Mouse (Mus musculus): Measurements from ENCODE around the gene Arhgap22.
A peak's percentile ranks its signal among the peaks of the same experiment; 100 is the strongest.

The Arhgap22 gene

DNA sequence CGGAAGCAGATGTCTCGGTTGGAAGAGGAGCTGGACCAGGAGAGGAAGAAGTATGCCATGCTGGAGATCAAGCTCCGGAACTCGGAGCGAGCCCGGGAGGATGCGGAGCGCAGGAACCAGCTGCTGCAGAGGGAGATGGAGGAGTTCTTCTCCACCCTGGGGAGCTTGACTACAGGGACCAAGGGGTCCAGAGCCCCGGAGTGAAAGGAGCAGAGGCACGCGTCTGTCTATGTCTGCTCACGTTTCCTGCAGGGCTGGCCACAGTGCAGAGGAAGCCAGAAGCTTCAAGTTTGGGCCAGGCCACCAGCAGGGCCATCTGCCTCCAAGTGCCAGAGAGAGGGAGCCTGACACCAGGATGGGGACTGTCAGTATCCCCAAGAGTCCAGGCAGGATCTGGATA, 155.5 kb downstream of the Arhgap22 start:
- DNase-seq (ENCODE audit: extremely low spot score) = no peak

DNA sequence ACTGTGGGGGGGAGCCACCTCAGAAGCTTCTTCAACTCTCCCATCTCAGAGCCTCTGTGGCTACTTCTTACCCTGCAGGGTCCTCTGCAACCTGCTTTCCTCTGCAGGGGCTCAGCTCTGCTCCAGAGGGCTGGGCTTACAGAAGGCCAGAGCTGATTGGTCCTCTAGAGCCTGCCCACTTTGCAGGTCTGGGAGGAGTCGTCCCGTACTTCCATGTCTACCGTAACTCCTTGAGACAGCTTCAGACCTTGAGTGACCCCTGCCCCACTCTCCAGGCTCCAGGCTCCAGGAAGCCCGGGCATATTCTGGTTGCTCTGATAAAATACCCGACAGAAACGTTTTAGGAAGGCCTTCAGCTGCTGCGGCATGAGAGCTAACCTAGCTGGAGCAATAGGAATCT, 156.2 kb downstream of the Arhgap22 start:
- DNase-seq (ENCODE audit: extremely low spot score) = no peak

DNA sequence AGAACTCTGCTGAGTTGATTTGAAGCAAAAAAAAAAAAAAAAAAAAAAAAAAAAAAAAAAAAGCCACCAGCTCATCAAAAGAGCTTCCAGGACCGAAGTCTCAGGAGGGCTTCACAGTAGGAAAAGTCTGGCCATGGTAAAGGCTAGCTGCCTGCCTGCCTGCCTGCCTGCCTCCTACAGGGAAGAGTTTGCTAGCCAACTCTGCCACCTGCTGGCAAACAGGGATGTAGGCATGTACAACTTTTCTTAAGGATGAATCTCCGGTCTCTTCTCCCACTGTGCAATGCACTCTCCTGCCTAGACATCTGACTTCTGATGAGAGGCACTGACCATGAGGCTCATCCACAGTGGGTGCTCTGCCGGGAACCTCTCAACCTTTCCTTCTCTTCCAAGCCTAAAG, 157.4 kb downstream of the Arhgap22 start:
- peak; percentile 68 for DNase-seq (ENCODE audit: extremely low spot score)

DNA sequence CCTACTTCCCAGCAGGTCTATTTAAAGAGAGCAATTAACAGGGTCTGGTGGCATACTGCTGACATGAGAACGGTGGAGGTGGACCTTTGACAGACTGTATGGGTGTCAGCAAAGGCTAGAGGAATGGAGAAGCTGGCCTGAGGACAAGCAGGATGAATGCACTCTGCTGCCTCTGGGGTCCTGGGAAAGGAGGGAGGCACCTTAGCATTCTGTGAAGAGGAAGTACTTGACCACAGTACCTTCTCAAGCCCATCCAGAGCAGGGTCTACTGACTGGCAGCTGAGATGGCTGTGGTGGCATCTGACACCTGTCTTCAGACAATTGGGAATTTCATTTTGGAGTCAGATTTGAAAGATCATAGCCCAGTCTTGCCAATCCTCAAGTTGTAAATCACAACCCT, 159.4 kb downstream of the Arhgap22 start:
- no peak for DNase-seq (ENCODE audit: extremely low spot score)

- no peak for DNase-seq (ENCODE audit: extremely low spot score)
Measured at GRCm38 (mm10) chr14:33374089-33374488, 160.3 kb downstream of the Arhgap22 start.

GRCm38 (mm10) chr14:33377211-33377610, 163.4 kb downstream of the Arhgap22 start:
- DNase-seq (ENCODE audit: extremely low spot score) = no peak

GRCm38 (mm10) chr14:33378723-33379122, 164.9 kb downstream of the Arhgap22 start:
- DNase-seq (ENCODE audit: extremely low spot score) = no peak

DNA sequence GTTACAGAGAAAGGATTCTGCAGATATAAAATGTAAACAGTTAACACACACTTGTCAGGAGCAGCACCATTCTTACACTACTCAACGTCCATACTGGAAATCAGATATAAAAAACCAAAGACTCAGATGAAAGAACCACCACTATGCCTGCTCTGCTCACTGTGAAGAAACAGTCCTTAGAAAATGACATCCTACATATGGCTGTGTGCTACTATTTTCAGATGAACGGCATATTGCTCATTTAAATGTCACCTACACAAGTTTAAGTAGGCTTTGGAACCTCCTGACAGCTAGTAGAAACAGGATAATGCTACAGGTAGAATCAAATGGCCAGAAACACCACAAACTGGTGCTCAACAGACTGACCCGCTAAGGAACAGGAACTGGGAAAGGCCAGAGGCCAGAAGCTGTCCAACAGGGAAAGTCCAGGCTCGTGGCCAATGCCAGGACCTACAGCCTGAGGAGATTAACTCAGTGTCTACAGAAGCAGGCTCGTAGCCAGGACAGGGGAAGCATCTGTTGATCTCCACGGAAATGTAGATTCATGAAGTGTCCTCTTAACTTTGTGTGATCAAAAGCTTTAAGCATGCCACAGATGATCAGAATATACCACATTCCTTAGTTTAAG, 167.1 kb downstream of the Arhgap22 start:
- no peak for DNase-seq (ENCODE audit: extremely low spot score)

GRCm38 (mm10) chr14:33398065-33398860, 184.4 kb downstream of the Arhgap22 start:
- DNase-seq (ENCODE audit: extremely low spot score) = no peak

DNA sequence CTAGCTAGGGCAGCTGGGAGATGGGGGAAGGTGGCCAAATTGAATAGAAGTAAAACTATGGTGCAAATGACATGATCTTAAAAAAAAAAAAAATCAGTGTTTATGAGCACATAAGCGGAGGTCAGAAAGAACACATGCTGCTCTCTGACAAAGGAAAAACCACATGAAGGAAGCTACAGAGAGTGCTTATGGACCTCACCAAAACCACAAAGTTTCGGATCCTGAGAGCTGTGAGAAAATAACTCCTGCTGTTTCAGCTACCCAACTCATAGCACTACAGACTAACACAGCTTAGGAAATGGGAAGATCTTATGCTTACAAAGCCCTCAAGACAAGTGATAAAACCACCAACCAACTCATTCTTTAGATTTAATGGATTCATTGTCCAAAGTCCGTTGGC, 186.2 kb downstream of the Arhgap22 start:
- DNase-seq (ENCODE audit: extremely low spot score) = no peak

GRCm38 (mm10) chr14:33402331-33402730, 188.5 kb downstream of the Arhgap22 start:
- no peak for DNase-seq (ENCODE audit: extremely low spot score)

DNA sequence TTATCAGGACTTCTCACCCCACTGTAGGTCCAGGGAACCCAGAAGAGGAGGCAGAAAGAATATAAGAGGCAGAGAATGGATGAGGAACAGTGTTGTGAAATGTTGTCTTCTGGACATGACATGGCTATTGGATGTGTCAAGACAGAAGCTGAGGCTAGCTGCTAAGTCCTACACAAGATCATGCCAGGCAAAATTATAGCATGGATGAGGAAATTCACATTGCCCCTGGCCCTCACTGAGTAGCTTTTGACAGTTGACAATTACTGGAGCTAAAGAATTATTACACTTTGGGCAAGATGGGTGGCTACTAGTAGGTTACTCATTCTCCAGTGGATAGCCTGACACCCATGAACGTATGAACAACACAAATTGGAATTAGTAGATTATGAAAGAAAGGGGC, 201.9 kb downstream of the Arhgap22 start:
- no peak for DNase-seq (ENCODE audit: extremely low spot score)

DNA sequence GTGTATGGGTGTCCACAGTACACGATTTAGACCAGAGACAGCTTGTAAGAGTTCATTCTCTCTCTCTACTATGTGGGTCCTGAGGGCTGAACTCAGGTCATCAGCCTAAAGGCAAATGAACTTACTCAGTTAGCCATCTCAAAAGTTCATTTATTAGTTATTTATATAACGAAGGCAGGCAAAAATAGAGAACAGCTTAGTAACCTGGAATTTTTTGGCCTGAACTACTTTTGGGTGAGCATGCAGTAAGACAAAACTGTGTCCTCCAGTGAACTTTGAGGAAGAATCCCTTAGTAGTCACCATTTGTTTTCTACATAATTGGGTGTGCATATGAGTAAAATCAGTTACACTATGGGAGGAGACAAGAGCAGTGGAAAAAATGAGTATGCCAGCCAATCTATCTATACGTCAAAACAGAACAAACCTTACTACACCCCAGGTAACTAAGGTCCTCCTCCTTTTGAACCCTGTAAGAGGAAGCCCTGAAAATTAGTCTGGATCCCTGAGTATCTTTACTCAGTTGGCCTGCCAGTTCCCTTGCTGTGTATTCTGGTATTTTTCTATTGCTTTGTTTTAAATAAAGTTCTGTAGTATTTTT, 204.6 kb downstream of the Arhgap22 start:
- no peak for DNase-seq (ENCODE audit: extremely low spot score)
